Mouse (Mus musculus) forebrain, embryonic 11.5 days (tissue): ENCODE data around the gene Kctd21. TPM values are rescaled to one million over a fixed set of nuclear protein-coding genes. Genes with fewer than 3 reads are reported as not detected.
A peak's percentile ranks its signal among the peaks of the same experiment; 100 is the strongest.

Experiments used
- ATAC-seq: fragments of 200-750 bp; cut with Nextera tagmentation; replicated peaks from 2 replicates; pipeline ENCODE4 v1.8.0; 2017; ENCODE audit warnings: moderate TSS enrichment; ENCODE audit not compliant: low FRiP score
- DNase-seq: peaks from one replicate; pipeline ENCODE4 v3.0.0-alpha.2; 2017; ENCODE audit warnings: low spot score
- H3K27ac ChIP-seq: fragments of 300-500 bp; sonication (generic); 2 replicates; pipeline ENCODE4 v1.5.1; 2014; ENCODE audit warnings: low read depth, low read length
- H3K27me3 ChIP-seq: fragments of 300-500 bp; sonication (generic); 2 replicates; pipeline ENCODE4 v1.6.1; 2014; ENCODE audit warnings: mild to moderate bottlenecking, low read length, mixed read lengths; ENCODE audit not compliant: control insufficient read depth, insufficient read depth
- H3K36me3 ChIP-seq: fragments of 300-500 bp; sonication (generic); 2 replicates; pipeline ENCODE4 v1.6.1; 2014; ENCODE audit warnings: mild to moderate bottlenecking, low read length, moderate library complexity, mixed read lengths; ENCODE audit not compliant: control insufficient read depth, insufficient read depth
- H3K4me1 ChIP-seq: fragments of 300-500 bp; sonication (generic); replicated peaks from 2 replicates; pipeline ENCODE4 v1.6.1; 2014; ENCODE audit warnings: low read length, mixed read lengths; ENCODE audit not compliant: control insufficient read depth, insufficient read depth
- H3K4me2 ChIP-seq: fragments of 300-500 bp; sonication (generic); 2 replicates; pipeline ENCODE4 v1.6.1; 2014; ENCODE audit warnings: low read depth, mild to moderate bottlenecking, low read length, moderate library complexity, mixed read lengths; ENCODE audit not compliant: severe bottlenecking
- H3K4me3 ChIP-seq: fragments of 300-500 bp; sonication (generic); 2 replicates; pipeline ENCODE4 v1.5.1; 2014; ENCODE audit warnings: low read depth, low read length
- H3K9ac ChIP-seq: fragments of 300-500 bp; sonication (generic); 2 replicates; pipeline ENCODE4 v1.6.1; 2014; ENCODE audit warnings: low read length
- H3K9me3 ChIP-seq: fragments of 300-500 bp; sonication (generic); 2 replicates; pipeline ENCODE4 v1.6.1; 2016; ENCODE audit warnings: low read length, mixed read lengths; ENCODE audit not compliant: control insufficient read depth
- WGBS: fragments of 180-500 bp; shearing (Covaris S2); extraction: QIAGEN DNeasy Blood & Tissue Kit; methylation state at CpG from one replicate; pipeline ENCODE4 v1.1.7; 2014; 5-methylcytosine and 5-hydroxymethylcytosine counted together
- polyA plus RNA-seq: library from polyadenylated mRNA; unstranded; fragments of >200 nt; fragmentation: Nextera tagmentation; extraction: Ambion mirVana; gene quantifications from 2 replicates; pipeline ENCODE4 v1.2.1, GENCODE M21; 2014

Gene Kctd21
- polyA plus RNA-seq, 1 experiment from 2014 or later = 4.7 TPM

GRCm38 (mm10) chr7:97312196-97312595, 19.9 kb upstream of the Kctd21 start:
- H3K9me3 ChIP-seq = no peaks in the 10 kb centered on the region
- DNase-seq (no peak), ATAC-seq (no peak)
- no peak overlapping the region for H3K4me2 ChIP-seq
- WGBS = 91% methylated on average over 17 of the region's 17 CpGs
- H3K27ac ChIP-seq = no peak overlapping the region
- H3K4me3 ChIP-seq = no peak overlapping the region
- H3K4me1 ChIP-seq = no peaks in the 10 kb centered on the region
- H3K9ac ChIP-seq = no peak overlapping the region
- no peaks in the 10 kb centered on the region; the same call in 1 of the 2 replicates for H3K36me3 ChIP-seq
- H3K27me3 ChIP-seq = no peaks in the 10 kb centered on the region

- no peak for DNase-seq
- no peak overlapping the region for H3K4me3 ChIP-seq
- no peaks in the 10 kb centered on the region for H3K27me3 ChIP-seq
- no peak overlapping the region for H3K9ac ChIP-seq
- 88% methylated on average over 6 of the region's 6 CpGs for WGBS
- ATAC-seq = no peak
- no peaks in the 10 kb centered on the region; the same call in 1 of the 2 replicates for H3K36me3 ChIP-seq
- no peak overlapping the region for H3K27ac ChIP-seq
- H3K9me3 ChIP-seq = no peaks in the 10 kb centered on the region
- H3K4me1 ChIP-seq = no peaks in the 10 kb centered on the region
- no peak overlapping the region for H3K4me2 ChIP-seq
Observed at GRCm38 (mm10) chr7:97312856-97313255, 19.3 kb upstream of the Kctd21 start.

GRCm38 (mm10) chr7:97313364-97313995, 18.6 kb upstream of the Kctd21 start:
- Histone ChIP-seq H3K27me3 (no peaks in the 10 kb centered on the region), H3K9ac (no peak overlapping the region), H3K27ac (no peak overlapping the region), H3K4me2 (no peak overlapping the region), H3K4me3 (no peak overlapping the region), H3K9me3 (no peaks in the 10 kb centered on the region), H3K36me3 (no peaks in the 10 kb centered on the region; the same call in 1 of the 2 replicates), H3K4me1 (no peaks in the 10 kb centered on the region)
- no peak for DNase-seq
- ATAC-seq = no peak
- WGBS = 87% methylated on average over 7 of the region's 7 CpGs

- no peaks in the 10 kb centered on the region; the same call in 1 of the 2 replicates for H3K36me3 ChIP-seq
- no peak overlapping the region for H3K4me3 ChIP-seq
- no peaks in the 10 kb centered on the region for H3K27me3 ChIP-seq
- no peaks in the 10 kb centered on the region for H3K9me3 ChIP-seq
- H3K9ac ChIP-seq = no peak overlapping the region
- DNase-seq = no peak
- ATAC-seq = no peak
- no peaks in the 10 kb centered on the region for H3K4me1 ChIP-seq
- no peak overlapping the region for H3K4me2 ChIP-seq
- H3K27ac ChIP-seq = no peak overlapping the region
- 84% methylated on average over 5 of the region's 5 CpGs for WGBS
Observed at GRCm38 (mm10) chr7:97314646-97315045, 17.5 kb upstream of the Kctd21 start.

DNA sequence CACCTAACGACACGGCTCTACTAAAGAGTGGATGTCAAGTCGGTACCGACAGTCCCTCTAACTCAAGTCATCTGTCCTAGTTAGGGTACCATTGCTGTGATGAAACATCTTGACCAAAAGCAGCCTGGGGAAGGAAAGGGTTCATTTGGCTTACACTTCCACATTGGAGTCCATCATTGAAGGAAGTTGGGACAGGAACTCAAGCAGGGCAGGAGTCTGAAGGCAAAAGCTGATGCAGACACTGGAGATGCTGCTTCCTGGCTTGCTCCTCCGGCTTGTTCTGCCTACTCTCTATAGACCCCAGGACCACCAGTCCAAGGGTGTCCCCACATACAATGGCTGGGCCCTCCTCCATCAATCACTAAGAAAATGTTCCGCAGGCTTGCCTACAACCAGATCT, 16.5 kb upstream of the Kctd21 start:
- Histone ChIP-seq H3K9ac (no peak overlapping the region), H3K27me3 (no peaks in the 10 kb centered on the region), H3K4me1 (no peaks in the 10 kb centered on the region), H3K4me3 (no peak overlapping the region), H3K9me3 (no peaks in the 10 kb centered on the region), H3K27ac (no peak overlapping the region), H3K36me3 (no peaks in the 10 kb centered on the region; the same call in 1 of the 2 replicates), H3K4me2 (no peak overlapping the region)
- ATAC-seq (no peak), DNase-seq (peak; percentile 23)
- WGBS = 89% methylated on average over 6 of the region's 6 CpGs

DNA sequence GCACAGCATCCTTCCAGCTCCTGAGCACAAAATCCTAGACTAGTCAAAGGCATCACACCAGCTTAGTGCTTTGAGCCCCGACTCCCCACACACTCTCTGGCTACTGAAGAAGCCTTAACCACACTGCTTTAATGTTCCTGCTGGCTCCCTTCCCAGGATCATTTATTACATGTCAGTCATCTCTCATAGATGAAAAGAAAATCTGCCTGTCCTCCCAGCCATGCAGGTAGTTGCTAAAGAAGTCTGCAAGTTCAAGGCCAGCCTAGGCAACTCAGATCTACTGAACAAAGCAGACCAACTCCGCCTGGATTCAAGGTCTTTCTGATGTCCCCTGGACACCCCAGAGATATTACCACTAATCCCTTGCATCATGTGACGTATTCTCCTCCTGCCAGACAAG, 14.4 kb upstream of the Kctd21 start:
- no peaks in the 10 kb centered on the region for H3K27me3 ChIP-seq
- no peak overlapping the region for H3K27ac ChIP-seq
- no peak for ATAC-seq
- no peak overlapping the region for H3K4me3 ChIP-seq
- H3K4me1 ChIP-seq = no peaks in the 10 kb centered on the region
- no peaks in the 10 kb centered on the region for H3K9me3 ChIP-seq
- WGBS = 86% methylated on average over 3 of the region's 3 CpGs
- H3K4me2 ChIP-seq = no peak overlapping the region
- no peak for DNase-seq
- no peaks in the 10 kb centered on the region; the same call in 1 of the 2 replicates for H3K36me3 ChIP-seq
- no peak overlapping the region for H3K9ac ChIP-seq

DNA sequence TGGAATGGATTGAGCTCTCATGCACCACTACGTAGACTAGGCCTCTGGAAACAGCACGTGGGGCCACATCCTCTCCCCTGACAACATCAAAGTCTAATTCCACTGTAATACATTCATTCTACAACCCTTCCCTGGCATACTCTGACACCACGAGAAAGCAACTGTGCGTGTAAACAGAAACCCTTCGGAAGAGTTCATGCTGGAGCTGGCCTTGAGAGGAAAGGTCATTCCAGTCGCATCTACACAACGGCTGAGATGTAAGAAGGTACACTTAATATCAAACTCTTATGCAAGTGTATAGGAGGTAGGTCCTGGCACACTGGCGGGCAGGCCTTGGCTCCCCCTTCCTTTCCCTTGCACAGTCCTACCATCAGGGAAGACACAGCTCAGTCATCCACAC, 7.8 kb upstream of the Kctd21 start:
- no peak for DNase-seq
- H3K4me2 ChIP-seq = no peak overlapping the region
- H3K4me1 ChIP-seq = no peaks in the 10 kb centered on the region; the same call in 1 of the 2 replicates
- ATAC-seq = no peak
- 90% methylated on average over 8 of the region's 8 CpGs for WGBS
- no peak overlapping the region for H3K27ac ChIP-seq
- no peaks in the 10 kb centered on the region for H3K9me3 ChIP-seq
- no peaks in the 10 kb centered on the region; the same call in 1 of the 2 replicates for H3K36me3 ChIP-seq
- H3K27me3 ChIP-seq = peaks cover 22% of the 10 kb centered on the region
- no peak overlapping the region for H3K9ac ChIP-seq
- H3K4me3 ChIP-seq = no peak overlapping the region

GRCm38 (mm10) chr7:97325156-97325985, 6.8 kb upstream of the Kctd21 start:
- Histone ChIP-seq H3K27me3 (peaks cover 22% of the 10 kb centered on the region), H3K4me3 (peak overlapping the region; percentile 19), H3K4me2 (peak overlapping the region; percentile 32; the same call in 1 of the 2 replicates), H3K9ac (no peak overlapping the region), H3K4me1 (no peaks in the 10 kb centered on the region; the same call in 1 of the 2 replicates), H3K9me3 (no peaks in the 10 kb centered on the region), H3K36me3 (no peaks in the 10 kb centered on the region), H3K27ac (no peak overlapping the region)
- ATAC-seq (0 out of 2 replicates have a peak, but pooled peaks have one; percentile 32), DNase-seq (peak; percentile 60)
- WGBS = 12% methylated on average over 85 of the region's 96 CpGs
